Mouse (Mus musculus) left cerebral cortex, adult 8-10 months (tissue): ENCODE measurements around the gene Olfr672. TPM values are rescaled to one million over a fixed set of nuclear protein-coding genes. Genes with fewer than 3 reads are reported as not detected.
"Not testable (repeated sequence)": the region's sequence is repeated elsewhere in the genome, so short reads cannot be mapped to it uniquely, and the experiment has no call there.

ENCODE experiments used
- DNase-seq, 2 experiments: peaks; one replicate each; pipeline ENCODE4 v3.0.0; 2022; ENCODE audit warnings: low spot score in 2 of 2
- total RNA-seq, 4 experiments: library from RNA; stranded (reverse); gene quantifications; 2 replicates each; pipeline ENCODE4 v1.2.4; 2022

Gene Olfr672
- not detected for total RNA-seq

GRCm38 (mm10) chr7:105001929-105002328, at the start of gene Olfr672:
Olfr672 (minus strand) TSS chr7:105002029.
- DNase-seq: no peak

- not testable (repeated sequence) for DNase-seq
These were observed 32.0 kb upstream of the Olfr672 start for GRCm38 (mm10) chr7:105033836-105034235.

GRCm38 (mm10) chr7:105032398-105032797, 30.6 kb upstream of the Olfr672 start, which contains the start of gene Olfr676:
Olfr676 (plus strand) TSS chr7:105032698.
- no peak for DNase-seq

- DNase-seq: no peak
These were observed 26.5 kb upstream of the Olfr672 start, which contains the start of gene Olfr675 for GRCm38 (mm10) chr7:105028360-105028759. Olfr675 (minus strand) TSS chr7:105028460.

- no peak for DNase-seq
These were observed 20.7 kb upstream of the Olfr672 start for GRCm38 (mm10) chr7:105022530-105022929.

- DNase-seq: no peak
These were observed 22.8 kb downstream of the Olfr672 start, which contains the start of gene Olfr671 for GRCm38 (mm10) chr7:104979026-104979425. Olfr671 (minus strand) TSS chr7:104979126.

- not testable (repeated sequence) for DNase-seq
These were observed 29.3 kb downstream of the Olfr672 start for GRCm38 (mm10) chr7:104972507-104972906.

- DNase-seq: no peak
These were observed 39.3 kb downstream of the Olfr672 start, which contains the start of gene Olfr670 for GRCm38 (mm10) chr7:104962520-104962919. Olfr670 (minus strand) TSS chr7:104962620.

GRCm38 (mm10) chr7:104950234-104950633, 51.6 kb downstream of the Olfr672 start:
- DNase-seq: not testable (repeated sequence)

Other genes with a start within 250 kb of the Olfr672 start
- not detected for gene Usp17le, start 224.6 kb downstream of the Olfr672 start, total RNA-seq
- gene Usp17lb, start 159.4 kb downstream of the Olfr672 start, total RNA-seq: not detected
- gene Usp17la, start 145.0 kb downstream of the Olfr672 start, total RNA-seq: not detected
- gene Olfr665, start 124.0 kb downstream of the Olfr672 start, total RNA-seq: not detected
- gene Olfr666, start 106.1 kb downstream of the Olfr672 start, total RNA-seq: not detected
- not detected for gene Olfr667, start 80.5 kb downstream of the Olfr672 start, total RNA-seq
- not detected for gene Olfr668, start 74.0 kb downstream of the Olfr672 start, total RNA-seq
- not detected for gene Olfr669, start 67.8 kb downstream of the Olfr672 start, total RNA-seq
- not detected for gene Olfr670, start 39.4 kb downstream of the Olfr672 start, total RNA-seq
- not detected for gene Olfr671, start 22.9 kb downstream of the Olfr672 start, total RNA-seq
- not detected for gene Olfr675, start 26.4 kb upstream of the Olfr672 start, total RNA-seq
- not detected for gene Olfr676, start 30.7 kb upstream of the Olfr672 start, total RNA-seq
- gene Olfr677, start 49.3 kb upstream of the Olfr672 start, total RNA-seq: not detected
- not detected for gene Olfr678, start 62.4 kb upstream of the Olfr672 start, total RNA-seq
- not detected for gene Olfr679, start 79.2 kb upstream of the Olfr672 start, total RNA-seq
- gene Olfr680-ps1, start 90.8 kb upstream of the Olfr672 start, total RNA-seq: not detected
- not detected for gene Olfr681, start 114.8 kb upstream of the Olfr672 start, total RNA-seq
- not detected for gene Olfr683, start 145.0 kb upstream of the Olfr672 start, total RNA-seq
- not detected for gene Olfr684, start 161.6 kb upstream of the Olfr672 start, total RNA-seq
- gene Olfr685, start 184.0 kb upstream of the Olfr672 start, total RNA-seq: not detected
- not detected for gene Olfr686, start 205.5 kb upstream of the Olfr672 start, total RNA-seq